Mouse (Mus musculus): ENCODE measurements around the gene 2810408A11Rik. TPM values are rescaled to one million over a fixed set of nuclear protein-coding genes. Genes with fewer than 3 reads are reported as not detected.
A peak's percentile ranks its signal among the peaks of the same experiment; 100 is the strongest.

The 2810408A11Rik gene
- polyA plus RNA-seq (2015; fragmentation: Nextera tagmentation; extraction: Ambion mirVana), result 0.90 and 1.2 TPM in 2 replicates

- peak; percentile 89 for DNase-seq
- peak within 1 kb of the TSS; percentile 99 for H3K27ac ChIP-seq (ENCODE audit: low read depth)
- H3K9ac ChIP-seq (replicated peaks), result peak within 1 kb of the TSS; percentile 87
- 0 out of 2 replicates have a peak, but pooled peaks cover 7% of the 10 kb centered on the region for H3K27me3 ChIP-seq (ENCODE audit: insufficient read depth, low read length)
- H3K9me3 ChIP-seq (ENCODE audit: low read length), result no peaks in the 10 kb centered on the region
- WGBS (ENCODE audit: insufficient replicate concordance), result under 1% methylated on average over 38 of the region's 38 CpGs
- peaks cover 14% of the 10 kb centered on the region for H3K36me3 ChIP-seq (replicated peaks; ENCODE audit: insufficient read depth, low read length)
- H3K4me2 ChIP-seq (ENCODE audit: low read depth, low read length), result peak within 1 kb of the TSS; percentile 99
- peaks cover 24% of the 10 kb centered on the region for H3K4me1 ChIP-seq (ENCODE audit: insufficient read depth)
- TF ChIP-seq CTCF (IDR thresholded peaks at IDR 0.05; ENCODE audit: low read depth), result no peak
- peak; percentile 50; the same call in 1 of the 2 replicates for TF ChIP-seq EP300 (IDR thresholded peaks at IDR 0.05; ENCODE audit: low read depth)
- H3K4me3 ChIP-seq (ENCODE audit: low read depth, low read length), result peak within 1 kb of the TSS; percentile 93
- peak; percentile 84 for ATAC-seq
These were observed at the start of gene 2810408A11Rik, which contains the start of gene Neurl4 for GRCm38 (mm10) chr11:69900471-69901405. TSS of gene 2810408A11Rik (minus strand) at chr11:69900987. TSS of gene Neurl4 (plus strand) at chr11:69901072.

- peak; percentile 92 for DNase-seq
- H3K4me1 ChIP-seq (ENCODE audit: insufficient read depth), result peaks cover 23% of the 10 kb centered on the region
- peak overlapping the region; percentile 73 for H3K4me3 ChIP-seq (ENCODE audit: low read depth, low read length)
- ATAC-seq, result peak; percentile 59
- TF ChIP-seq EP300 (IDR thresholded peaks at IDR 0.05; ENCODE audit: low read depth) (no peak), CTCF (IDR thresholded peaks at IDR 0.05; ENCODE audit: low read depth) (peak; percentile 98)
- H3K27ac ChIP-seq (ENCODE audit: low read depth), result peak overlapping the region; percentile 68
- WGBS (ENCODE audit: insufficient replicate concordance), result 1% methylated on average over 14 of the region's 14 CpGs
- peaks cover 9% of the 10 kb centered on the region for H3K36me3 ChIP-seq (replicated peaks; ENCODE audit: insufficient read depth, low read length)
- peak overlapping the region; percentile 78 for H3K9ac ChIP-seq (replicated peaks)
- H3K9me3 ChIP-seq (ENCODE audit: low read length), result no peaks in the 10 kb centered on the region
- peak overlapping the region; percentile 93 for H3K4me2 ChIP-seq (ENCODE audit: low read depth, low read length)
- H3K27me3 ChIP-seq (ENCODE audit: insufficient read depth, low read length), result peaks cover 29% of the 10 kb centered on the region; the same call in 1 of the 2 replicates
These were observed 48.0 kb upstream of the 2810408A11Rik start for GRCm38 (mm10) chr11:69948763-69949150.

GRCm38 (mm10) chr11:69948066-69948762 lies 47.4 kb upstream of the 2810408A11Rik start, which contains the start of gene Slc2a4:
TSS of gene Slc2a4 (minus strand) at chr11:69948188.
- Histone ChIP-seq H3K4me3 (ENCODE audit: low read depth, low read length) (peak within 1 kb of the TSS; percentile 73), H3K27ac (ENCODE audit: low read depth) (peak within 1 kb of the TSS; percentile 85), H3K4me1 (ENCODE audit: insufficient read depth) (peaks cover 21% of the 10 kb centered on the region), H3K27me3 (ENCODE audit: insufficient read depth, low read length) (peaks cover 30% of the 10 kb centered on the region; the same call in 1 of the 2 replicates), H3K9ac (replicated peaks) (peak within 1 kb of the TSS; percentile 78), H3K36me3 (replicated peaks; ENCODE audit: insufficient read depth, low read length) (peaks cover 10% of the 10 kb centered on the region), H3K4me2 (ENCODE audit: low read depth, low read length) (peak within 1 kb of the TSS; percentile 93), H3K9me3 (ENCODE audit: low read length) (no peaks in the 10 kb centered on the region)
- TF ChIP-seq EP300 (IDR thresholded peaks at IDR 0.05; ENCODE audit: low read depth) (no peak), CTCF (IDR thresholded peaks at IDR 0.05; ENCODE audit: low read depth) (no peak)
- ATAC-seq (peak; percentile 91), DNase-seq (peak; percentile 97)
- WGBS (ENCODE audit: insufficient replicate concordance), result 1% methylated on average over 34 of the region's 34 CpGs

- WGBS (ENCODE audit: insufficient replicate concordance), result 16% methylated on average over 29 of the region's 29 CpGs
- Histone ChIP-seq H3K4me3 (ENCODE audit: low read depth, low read length) (peak overlapping the region; percentile 73), H3K4me1 (ENCODE audit: insufficient read depth) (peaks cover 20% of the 10 kb centered on the region), H3K27me3 (ENCODE audit: insufficient read depth, low read length) (peaks cover 30% of the 10 kb centered on the region; the same call in 1 of the 2 replicates), H3K4me2 (ENCODE audit: low read depth, low read length) (peak overlapping the region; percentile 93), H3K27ac (ENCODE audit: low read depth) (peak overlapping the region; percentile 85), H3K36me3 (replicated peaks; ENCODE audit: insufficient read depth, low read length) (peaks cover 10% of the 10 kb centered on the region), H3K9me3 (ENCODE audit: low read length) (no peaks in the 10 kb centered on the region), H3K9ac (replicated peaks) (peak overlapping the region; percentile 78)
- ATAC-seq (no peak), DNase-seq (peak; percentile 57)
- TF ChIP-seq EP300 (IDR thresholded peaks at IDR 0.05; ENCODE audit: low read depth), result no peak
- no peak for TF ChIP-seq CTCF (IDR thresholded peaks at IDR 0.05; ENCODE audit: low read depth)
These were observed 46.7 kb upstream of the 2810408A11Rik start for GRCm38 (mm10) chr11:69947337-69948065.

GRCm38 (mm10) chr11:69945997-69946891 lies 45.5 kb upstream of the 2810408A11Rik start:
- whole genome bisulfite sequencing (ENCODE audit: insufficient replicate concordance), result 82% methylated on average over 18 of the region's 18 CpGs
- H3K9me3 ChIP-seq (ENCODE audit: low read length), result no peaks in the 10 kb centered on the region
- peaks cover 10% of the 10 kb centered on the region for H3K36me3 ChIP-seq (replicated peaks; ENCODE audit: insufficient read depth, low read length)
- ATAC-seq (peak; percentile 71), DNase-seq (peak; percentile 71)
- peaks cover 20% of the 10 kb centered on the region for H3K4me1 ChIP-seq (ENCODE audit: insufficient read depth)
- peak overlapping the region; percentile 85 for H3K27ac ChIP-seq (ENCODE audit: low read depth)
- H3K4me3 ChIP-seq (ENCODE audit: low read depth, low read length), result peak overlapping the region; percentile 73
- TF ChIP-seq CTCF (IDR thresholded peaks at IDR 0.05; ENCODE audit: low read depth) (no peak), EP300 (IDR thresholded peaks at IDR 0.05; ENCODE audit: low read depth) (peak; percentile 85)
- H3K9ac ChIP-seq (replicated peaks), result peak overlapping the region; percentile 78
- peaks cover 22% of the 10 kb centered on the region; the same call in 1 of the 2 replicates for H3K27me3 ChIP-seq (ENCODE audit: insufficient read depth, low read length)
- peak overlapping the region; percentile 93 for H3K4me2 ChIP-seq (ENCODE audit: low read depth, low read length)

Measured in liver, postnatal 0 days (tissue).